ENCODE assay signal across 7 mouse cellular contexts in the genomic region with DNA sequence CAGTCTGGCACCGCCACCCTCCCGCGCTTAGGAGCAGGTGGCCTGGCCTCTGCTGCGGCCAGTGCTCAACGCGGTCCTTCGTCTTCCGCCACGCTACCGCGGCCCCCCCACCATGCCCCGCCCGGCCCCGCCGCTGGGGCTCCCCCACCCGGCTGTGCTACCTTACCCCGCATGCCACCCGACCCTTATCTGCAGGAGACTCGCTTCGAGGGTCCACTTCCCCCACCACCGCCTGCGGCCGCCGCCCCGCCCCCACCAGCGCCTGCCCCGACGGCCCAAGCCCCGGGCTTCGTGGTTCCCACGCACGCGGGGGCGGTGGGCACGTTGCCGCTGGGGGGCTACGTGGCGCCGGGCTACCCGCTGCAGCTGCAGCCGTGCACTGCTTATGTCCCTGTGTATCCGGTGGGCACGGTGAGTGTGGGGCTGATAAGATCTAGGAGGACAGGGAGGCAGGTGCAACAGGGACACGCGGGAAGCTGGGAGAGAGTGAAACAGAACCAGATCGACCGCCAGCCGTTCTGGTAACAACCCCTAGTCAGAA. TPM values are rescaled to one million over a fixed set of nuclear protein-coding genes. Genes with fewer than 3 reads are reported as not detected.
DNase-seq lines count a peak whose midpoint lies in the region; ATAC-seq and TF ChIP-seq lines count a peak whose summit lies in the region.

No protein-coding gene starts in this region.

- WGBS in lung, postnatal 0 days, result 2% methylated on average over 30 of the region's 48 CpGs
- WGBS in embryonic facial prominence, embryonic 13.5 days, result 2% methylated on average over 48 of the region's 48 CpGs
- WGBS in intestine, embryonic 16.5 days, result 4% methylated on average over 46 of the region's 48 CpGs
- 3% methylated on average over 48 of the region's 48 CpGs for WGBS in olfactory bulb, adult 2 months

- no peak overlapping the region for H3K9ac ChIP-seq in lung, postnatal 0 days (replicated peaks; ENCODE audit: low read depth)
- H3K9ac ChIP-seq in embryonic facial prominence, embryonic 13.5 days, result 0 out of 2 replicates have a peak overlapping the region, but pooled peaks have one; percentile 27
- H3K9ac ChIP-seq in intestine, embryonic 16.5 days (ENCODE audit: low read depth, low read length), result peak overlapping the region; percentile 56

- DNase-seq in lung, postnatal 0 days (ENCODE audit: low spot score), result no peak
- DNase-seq in lung, postnatal 25 days (ENCODE audit: low spot score), result no peak
- DNase-seq in ovary, postnatal 14 days (ENCODE audit: low spot score), result no peak
- DNase-seq in right cerebral cortex, postnatal 36 days (ENCODE audit: low spot score in 2 of 2), result no peak

- no peak for TF ChIP-seq EP300 in lung, postnatal 0 days (IDR thresholded peaks at IDR 0.05)

- H3K36me3 ChIP-seq in lung, postnatal 0 days (ENCODE audit: insufficient read depth, low read length), result no peaks in the 10 kb centered on the region
- no peaks in the 10 kb centered on the region for H3K36me3 ChIP-seq in embryonic facial prominence, embryonic 13.5 days
- no peaks in the 10 kb centered on the region for H3K36me3 ChIP-seq in intestine, embryonic 16.5 days (ENCODE audit: control insufficient read depth, insufficient read depth, low read length)

- H3K9me3 ChIP-seq in lung, postnatal 0 days (ENCODE audit: low read length), result no peaks in the 10 kb centered on the region
- H3K9me3 ChIP-seq in embryonic facial prominence, embryonic 13.5 days, result no peaks in the 10 kb centered on the region
- H3K9me3 ChIP-seq in intestine, embryonic 16.5 days (ENCODE audit: control insufficient read depth, low read length), result no peaks in the 10 kb centered on the region

- TF ChIP-seq CTCF in lung, postnatal 0 days (IDR thresholded peaks at IDR 0.05), result no peak
- TF ChIP-seq CTCF in olfactory bulb, adult 2 months (IDR thresholded peaks at IDR 0.05; ENCODE audit: insufficient read depth, low read depth, low read length), result no peak

- no peak for TF ChIP-seq POLR2A in olfactory bulb, adult 2 months (IDR thresholded peaks at IDR 0.05; ENCODE audit: insufficient read depth, low read depth, low read length)

- peak overlapping the region; percentile 43 for H3K4me2 ChIP-seq in lung, postnatal 0 days (replicated peaks; ENCODE audit: low read depth, low read length)
- H3K4me2 ChIP-seq in embryonic facial prominence, embryonic 13.5 days, result peak overlapping the region; percentile 91
- peak overlapping the region; percentile 72 for H3K4me2 ChIP-seq in intestine, embryonic 16.5 days (ENCODE audit: low read depth, low read length)

- peaks cover 21% of the 10 kb centered on the region; the same call in 1 of the 2 replicates for H3K4me1 ChIP-seq in lung, postnatal 0 days (ENCODE audit: insufficient read depth, low read depth, low read length)
- H3K4me1 ChIP-seq in embryonic facial prominence, embryonic 13.5 days, result peaks cover 60% of the 10 kb centered on the region
- peaks cover 35% of the 10 kb centered on the region for H3K4me1 ChIP-seq in intestine, embryonic 16.5 days (ENCODE audit: control insufficient read depth, insufficient read depth, low read length)
- H3K4me1 ChIP-seq in olfactory bulb, adult 2 months (ENCODE audit: control insufficient read depth, insufficient read depth, low read length), result peaks cover 39% of the 10 kb centered on the region

- no peak for ATAC-seq in lung, postnatal 0 days
- ATAC-seq in embryonic facial prominence, embryonic 13.5 days (ENCODE audit: insufficient number of reproducible peaks, insufficient read depth, low FRiP score, low TSS enrichment, low read depth), result no peak
- no peak for ATAC-seq in intestine, embryonic 16.5 days

- peak overlapping the region; percentile 17 for H3K4me3 ChIP-seq in lung, postnatal 0 days (ENCODE audit: low read depth, low read length)
- peak overlapping the region; percentile 46 for H3K4me3 ChIP-seq in embryonic facial prominence, embryonic 13.5 days
- peak overlapping the region; percentile 41 for H3K4me3 ChIP-seq in intestine, embryonic 16.5 days (ENCODE audit: low read length)
- H3K4me3 ChIP-seq in olfactory bulb, adult 2 months (ENCODE audit: insufficient read depth, low read depth, low read length), result peak overlapping the region; percentile 89

- no peak overlapping the region for H3K27ac ChIP-seq in lung, postnatal 0 days (ENCODE audit: low read length)
- H3K27ac ChIP-seq in embryonic facial prominence, embryonic 13.5 days, result no peak overlapping the region
- no peak overlapping the region for H3K27ac ChIP-seq in intestine, embryonic 16.5 days (ENCODE audit: low read length)
- H3K27ac ChIP-seq in olfactory bulb, adult 2 months (ENCODE audit: insufficient read depth, low read depth, low read length), result peak overlapping the region; percentile 62; the same call in 1 of the 2 replicates

- H3K27me3 ChIP-seq in lung, postnatal 0 days (replicated peaks; ENCODE audit: insufficient read depth, low read length), result peaks cover 42% of the 10 kb centered on the region
- peaks cover 49% of the 10 kb centered on the region for H3K27me3 ChIP-seq in embryonic facial prominence, embryonic 13.5 days
- peaks cover 18% of the 10 kb centered on the region for H3K27me3 ChIP-seq in intestine, embryonic 16.5 days (replicated peaks; ENCODE audit: control insufficient read depth, insufficient read depth, low read length)

RNA-seq across cellular contexts. Expression of a gene that starts 1.5 kb away (rescaled TPM):
- 0.27 and 0.29 TPM in 2 replicates for polyA plus RNA-seq in lung, postnatal 0 days (2015; fragmentation: Nextera tagmentation; extraction: Ambion mirVana)
- 0.55 and 0.78 TPM in 2 replicates for polyA plus RNA-seq in embryonic facial prominence, embryonic 13.5 days (2015; fragmentation: Nextera tagmentation; extraction: Ambion mirVana)
- 0.32 and 0.47 TPM in 2 replicates for polyA plus RNA-seq in intestine, embryonic 16.5 days (2015; fragmentation: Nextera tagmentation; extraction: Ambion mirVana)
- polyA plus RNA-seq in olfactory bulb, adult 2 months (2012; ENCODE audit: insufficient read depth, insufficient read length, low replicate concordance, missing spikeins), result not detected in 2 replicates

RNA-seq across cellular contexts. Expression of a gene that starts 2.5 kb away (rescaled TPM):
- polyA plus RNA-seq in lung, postnatal 0 days (2015; fragmentation: Nextera tagmentation; extraction: Ambion mirVana), result 22.4 and 24.9 TPM in 2 replicates
- 21.6 and 22.2 TPM in 2 replicates for polyA plus RNA-seq in embryonic facial prominence, embryonic 13.5 days (2015; fragmentation: Nextera tagmentation; extraction: Ambion mirVana)
- 32.3 and 32.9 TPM in 2 replicates for polyA plus RNA-seq in intestine, embryonic 16.5 days (2015; fragmentation: Nextera tagmentation; extraction: Ambion mirVana)
- polyA plus RNA-seq in olfactory bulb, adult 2 months (2012; ENCODE audit: insufficient read depth, insufficient read length, low replicate concordance, missing spikeins), result not detected in 2 replicates

RNA-seq across cellular contexts. Expression of a gene that starts 13.7 kb away (rescaled TPM):
- polyA plus RNA-seq in lung, postnatal 0 days (2015; fragmentation: Nextera tagmentation; extraction: Ambion mirVana), result 12.2 and 14.5 TPM in 2 replicates
- 15.0 and 18.0 TPM in 2 replicates for polyA plus RNA-seq in embryonic facial prominence, embryonic 13.5 days (2015; fragmentation: Nextera tagmentation; extraction: Ambion mirVana)
- 10.2 and 14.4 TPM in 2 replicates for polyA plus RNA-seq in intestine, embryonic 16.5 days (2015; fragmentation: Nextera tagmentation; extraction: Ambion mirVana)
- polyA plus RNA-seq in olfactory bulb, adult 2 months (2012; ENCODE audit: insufficient read depth, insufficient read length, low replicate concordance, missing spikeins), result not detected in 2 replicates

RNA-seq across cellular contexts. Expression of a gene that starts 15.1 kb away (rescaled TPM):
- 4.4 and 5.2 TPM in 2 replicates for polyA plus RNA-seq in lung, postnatal 0 days (2015; fragmentation: Nextera tagmentation; extraction: Ambion mirVana)
- 7.5 and 10.2 TPM in 2 replicates for polyA plus RNA-seq in embryonic facial prominence, embryonic 13.5 days (2015; fragmentation: Nextera tagmentation; extraction: Ambion mirVana)
- polyA plus RNA-seq in intestine, embryonic 16.5 days (2015; fragmentation: Nextera tagmentation; extraction: Ambion mirVana), result 4.0 and 4.6 TPM in 2 replicates
- polyA plus RNA-seq in olfactory bulb, adult 2 months (2012; ENCODE audit: insufficient read depth, insufficient read length, low replicate concordance, missing spikeins), result not detected in 2 replicates

RNA-seq across cellular contexts. Expression of a gene that starts 16.1 kb away (rescaled TPM):
- polyA plus RNA-seq in lung, postnatal 0 days (2015; fragmentation: Nextera tagmentation; extraction: Ambion mirVana), result 42.5 and 47.3 TPM in 2 replicates
- polyA plus RNA-seq in embryonic facial prominence, embryonic 13.5 days (2015; fragmentation: Nextera tagmentation; extraction: Ambion mirVana), result 97.8 and 106 TPM in 2 replicates
- polyA plus RNA-seq in intestine, embryonic 16.5 days (2015; fragmentation: Nextera tagmentation; extraction: Ambion mirVana), result 66.3 and 69.1 TPM in 2 replicates
- not detected in 2 replicates for polyA plus RNA-seq in olfactory bulb, adult 2 months (2012; ENCODE audit: insufficient read depth, insufficient read length, low replicate concordance, missing spikeins)

Comparison
In these comparisons a context has a peak if more than half of its experiments do, and no peak if none do; other contexts are left out.
1. H3K4me3 ChIP-seq: peak in every context shown above with its lines; median percentile 89 in olfactory bulb, adult 2 months; 46 in embryonic facial prominence, embryonic 13.5 days; 41 in intestine, embryonic 16.5 days; 17 in lung, postnatal 0 days.
2. RNA of a gene that starts 1.5 kb away (polyA plus RNA-seq): not detected in olfactory bulb, adult 2 months; 0.55 to 0.78 TPM in embryonic facial prominence, embryonic 13.5 days, 0.32 to 0.47 TPM in intestine, embryonic 16.5 days and 0.27 to 0.29 TPM in lung, postnatal 0 days; every median in the first group is over 10 times any median in the second.
3. RNA of a gene that starts 2.5 kb away (polyA plus RNA-seq): 32.3 to 32.9 TPM in intestine, embryonic 16.5 days, 22.4 to 24.9 TPM in lung, postnatal 0 days and 21.6 to 22.2 TPM in embryonic facial prominence, embryonic 13.5 days; not detected in olfactory bulb, adult 2 months; every median in the first group is over 10 times any median in the second.
4. RNA of a gene that starts 13.7 kb away (polyA plus RNA-seq): 15.0 to 18.0 TPM in embryonic facial prominence, embryonic 13.5 days, 12.2 to 14.5 TPM in lung, postnatal 0 days and 10.2 to 14.4 TPM in intestine, embryonic 16.5 days; not detected in olfactory bulb, adult 2 months; every median in the first group is over 10 times any median in the second.
5. Peak in every context shown above with its lines, with median percentiles within 50 percentile points of each other: H3K4me2 ChIP-seq.